Mouse (Mus musculus): Measurements from ENCODE around the gene Thyn1. TPM values are rescaled to one million over a fixed set of nuclear protein-coding genes. Genes with fewer than 3 reads are reported as not detected.

Thyn1 gene
- polyA plus RNA-seq (2015; fragmentation: Nextera tagmentation; extraction: Ambion mirVana), result 139 and 141 TPM in 2 replicates

DNA sequence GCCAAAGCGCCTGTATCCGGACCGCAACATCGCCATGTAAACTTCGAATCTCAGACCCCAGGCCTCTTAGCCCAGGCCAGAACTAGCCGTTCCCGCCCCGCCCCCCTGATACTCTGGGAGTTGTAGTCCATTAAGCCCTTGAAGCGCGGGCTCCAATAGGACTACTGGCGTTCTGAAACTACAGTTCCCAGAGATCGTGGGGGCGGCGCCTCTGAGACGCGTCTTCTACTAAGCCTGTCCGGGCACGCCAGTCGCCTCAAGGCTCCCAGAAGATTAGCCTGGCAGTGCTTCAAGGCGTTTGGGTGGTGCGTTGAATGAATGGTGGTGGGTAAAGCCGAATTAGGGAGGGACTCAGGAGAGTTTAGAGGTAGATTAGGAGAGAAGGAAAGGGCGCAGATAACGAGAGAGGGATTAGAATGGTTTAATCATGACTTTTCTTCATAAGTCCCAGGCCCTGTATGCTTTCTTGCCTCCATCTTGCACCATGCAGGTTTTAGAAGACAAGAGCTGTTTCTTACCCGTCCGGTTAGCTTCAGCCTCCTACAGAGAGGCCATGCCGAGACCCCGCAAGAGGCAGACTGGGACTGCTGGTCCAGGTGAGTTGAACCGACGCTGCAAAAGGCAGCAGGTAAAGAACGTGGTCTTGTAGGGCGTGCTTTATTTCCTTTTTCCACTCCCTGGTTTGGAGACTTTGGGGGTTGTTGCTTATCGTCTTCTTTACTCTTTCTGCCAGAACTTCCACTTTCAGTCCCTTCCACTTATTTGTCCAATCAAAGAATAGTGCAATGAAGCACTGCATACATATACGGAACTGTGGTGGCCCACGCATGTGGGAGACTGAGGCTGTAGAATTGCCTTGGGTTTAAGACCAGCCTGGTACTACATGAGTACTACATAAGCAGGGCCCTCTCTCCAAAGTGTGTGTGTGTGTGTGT is at the start of gene Thyn1, which contains the start of gene Acad8:
TSS of gene Thyn1 (plus strand) at position 250 of the 935 bp plus-strand sequence.
TSS of gene Acad8 (minus strand) at position 106 of the 935 bp plus-strand sequence.
- peak; percentile 93 for DNase-seq (ENCODE audit: low spot score)

DNA sequence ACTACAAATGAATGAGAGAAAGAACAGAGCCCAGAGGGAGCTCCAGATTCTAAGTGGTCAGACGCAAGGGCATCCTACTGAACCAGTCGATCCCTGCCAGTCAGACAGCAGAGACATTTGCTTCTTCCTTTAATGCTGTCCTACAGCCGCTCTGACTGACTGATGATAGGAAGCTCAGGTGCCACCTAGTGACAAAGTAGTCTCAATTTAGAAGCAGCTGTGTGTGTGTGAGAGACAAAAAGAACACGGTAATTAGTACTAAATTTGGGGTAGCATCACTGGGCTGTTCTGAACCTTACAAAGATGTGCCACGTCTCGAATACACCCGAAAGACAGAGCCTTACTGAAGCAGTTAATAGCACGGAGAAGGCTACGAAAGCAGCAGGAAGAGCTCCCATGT is 21.8 kb upstream of the Thyn1 start:
- DNase-seq (ENCODE audit: low spot score), result no peak

DNA sequence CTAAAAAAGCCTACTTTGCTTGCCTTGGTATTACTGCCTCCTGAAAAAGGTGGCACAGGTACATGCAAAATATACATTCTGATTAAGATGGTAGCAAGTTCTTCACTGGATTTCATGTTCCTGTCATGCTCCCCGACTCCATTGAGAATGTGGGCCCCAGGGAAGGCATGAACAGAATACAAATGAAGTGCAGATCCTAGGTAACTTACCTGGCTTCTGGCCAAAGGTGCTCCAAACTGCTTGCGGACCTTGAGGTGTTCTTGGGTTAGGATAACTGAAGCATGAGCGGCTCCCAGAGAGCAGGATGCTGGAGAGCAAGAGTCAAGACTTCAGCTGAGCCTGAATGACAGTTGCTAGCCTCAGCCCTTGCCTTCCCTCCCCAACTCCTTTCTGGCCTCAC is 20.7 kb upstream of the Thyn1 start:
- no peak for DNase-seq (ENCODE audit: low spot score)

DNA sequence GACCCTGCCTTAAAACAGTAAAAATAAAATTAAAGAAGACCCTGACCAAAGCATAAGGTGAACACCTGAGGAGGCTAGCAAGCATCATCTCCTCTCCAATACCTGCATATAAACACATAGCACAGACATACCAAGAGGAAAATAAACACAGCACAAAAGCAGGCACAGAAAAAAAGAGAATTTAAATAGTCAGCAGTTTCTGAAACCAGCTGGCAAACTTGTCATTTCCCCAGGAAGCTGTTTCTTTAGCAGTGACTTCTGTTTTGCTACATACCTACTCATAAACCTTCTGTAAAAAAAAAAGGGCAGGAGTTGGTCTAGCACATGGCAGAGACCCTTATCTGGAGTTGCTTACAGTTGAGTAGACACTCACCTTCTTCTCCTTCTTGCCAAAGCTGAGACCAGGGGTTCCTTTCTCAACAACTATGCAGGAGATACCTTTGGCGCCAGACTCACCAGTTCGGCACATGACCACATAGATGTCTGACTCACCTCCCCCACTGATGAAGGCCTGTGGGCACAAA is 14.4 kb upstream of the Thyn1 start:
- no peak for DNase-seq (ENCODE audit: low spot score)

DNA sequence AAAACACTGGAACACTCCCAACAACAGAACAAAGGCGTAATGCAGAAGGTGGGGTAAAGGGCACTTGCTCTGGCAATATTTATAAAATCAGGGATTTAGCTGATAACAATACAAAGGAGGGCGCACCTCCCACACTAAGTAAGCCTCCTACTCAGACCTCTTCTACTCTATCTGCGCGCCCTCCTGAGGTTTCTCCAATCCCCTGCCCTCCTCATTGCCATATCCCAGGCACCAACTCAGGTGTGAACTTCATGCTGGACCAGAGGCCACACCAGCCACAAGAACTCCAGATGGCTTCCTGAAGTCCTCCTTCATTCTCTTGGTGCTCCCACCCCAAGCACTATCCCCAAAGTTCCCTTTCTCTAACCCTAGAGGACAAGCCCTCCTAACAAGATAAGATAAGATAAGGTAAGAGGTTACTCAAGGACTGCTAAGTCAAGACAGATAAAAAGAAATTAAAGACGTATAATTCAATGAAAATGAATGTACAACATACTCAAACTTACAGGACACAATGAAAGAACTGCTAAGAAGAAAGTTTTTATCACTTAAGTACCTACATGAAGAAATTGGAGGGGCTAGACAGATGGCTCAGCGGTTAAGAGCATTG is 13.7 kb upstream of the Thyn1 start:
- no peak for DNase-seq (ENCODE audit: low spot score)

DNA sequence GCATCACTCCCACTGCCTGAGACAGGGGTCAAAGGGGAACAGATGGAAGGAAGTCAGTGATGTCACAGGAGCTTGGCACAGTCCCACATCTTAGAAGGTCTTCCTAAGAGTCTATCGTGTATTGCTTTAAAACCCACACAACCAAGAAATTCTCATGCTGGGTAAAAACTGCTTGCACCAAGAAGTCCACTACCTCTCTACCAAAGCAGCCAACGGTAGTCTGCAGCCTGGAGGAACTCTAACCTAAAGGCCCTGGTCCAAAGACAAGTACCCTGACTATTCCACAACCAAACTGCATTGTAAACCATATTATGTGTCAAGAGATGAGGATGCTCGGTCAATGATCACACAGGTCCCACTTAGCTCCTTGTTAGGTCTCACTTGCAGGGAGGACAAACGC is 9.3 kb upstream of the Thyn1 start:
- no peak for DNase-seq (ENCODE audit: low spot score)

- DNase-seq (ENCODE audit: low spot score), result no peak
These were observed 6.4 kb upstream of the Thyn1 start for GRCm38 (mm10) chr9:26993118-26993517.

- DNase-seq (ENCODE audit: low spot score), result no peak
These were observed 5.6 kb upstream of the Thyn1 start for GRCm38 (mm10) chr9:26993900-26994299.

DNA sequence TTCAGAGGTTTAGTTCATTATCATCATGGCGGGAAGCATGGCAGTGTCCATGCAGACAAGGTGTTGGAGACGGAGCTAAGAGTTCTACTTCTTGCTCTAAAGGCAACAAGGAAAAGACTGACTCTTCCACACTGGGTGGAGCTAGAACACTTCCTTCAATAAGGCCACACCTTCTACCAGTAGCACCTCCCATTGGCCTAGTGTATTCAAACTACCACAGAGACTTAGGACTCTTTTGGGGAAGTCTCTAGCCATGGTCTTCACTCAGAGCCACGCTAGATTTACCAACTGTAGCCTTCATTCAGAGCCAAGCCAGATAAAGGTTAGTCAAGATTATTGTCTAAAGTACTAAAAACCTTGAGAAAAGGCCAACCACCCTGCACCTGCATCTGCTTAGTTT is 2.4 kb upstream of the Thyn1 start:
- no peak for DNase-seq (ENCODE audit: low spot score)

- DNase-seq (ENCODE audit: low spot score), result no peak
These were observed 2.0 kb upstream of the Thyn1 start for GRCm38 (mm10) chr9:26997501-26997900.

DNA sequence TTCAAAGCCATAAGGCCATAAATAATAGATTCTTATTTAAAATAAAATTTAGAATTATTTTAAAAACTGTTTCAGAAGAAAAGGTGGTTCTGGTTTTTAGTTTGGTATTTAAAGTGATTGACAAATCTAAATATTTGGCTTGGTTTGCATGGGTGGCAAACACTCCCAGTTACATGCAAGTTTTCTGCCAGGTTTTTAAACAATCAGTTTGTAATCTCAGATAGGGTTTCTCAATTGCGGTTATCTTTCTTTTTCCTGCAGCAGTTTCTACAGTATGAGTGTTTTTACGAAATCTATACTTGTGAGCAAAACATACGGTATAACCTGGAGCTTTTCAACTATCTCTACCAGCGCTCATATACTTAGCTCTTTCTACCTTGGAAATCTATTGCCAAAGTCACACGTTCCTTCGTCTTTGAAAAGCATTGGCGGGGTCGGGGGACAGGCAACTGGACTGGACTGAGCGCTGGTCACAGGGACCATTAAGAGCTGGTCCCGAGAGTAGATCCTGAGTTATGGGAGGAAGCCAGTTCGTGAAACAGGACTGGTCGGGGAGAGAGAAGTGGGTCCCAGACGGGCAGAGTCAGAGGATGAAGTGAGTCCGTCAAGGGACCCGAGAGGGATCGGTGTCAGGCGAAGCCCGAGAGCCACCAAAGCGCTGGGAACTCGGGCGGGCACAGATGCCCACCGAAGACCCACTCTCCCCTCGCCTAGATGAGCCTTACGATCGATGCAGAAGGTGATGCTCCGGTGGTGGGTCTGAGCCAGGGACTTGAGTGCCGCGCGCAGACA is 645 bp upstream of the Thyn1 start:
- DNase-seq (ENCODE audit: low spot score), result no peak

GRCm38 (mm10) chr9:27005231-27005630 is 5.7 kb downstream of the Thyn1 start:
- DNase-seq (ENCODE audit: low spot score), result no peak

DNA sequence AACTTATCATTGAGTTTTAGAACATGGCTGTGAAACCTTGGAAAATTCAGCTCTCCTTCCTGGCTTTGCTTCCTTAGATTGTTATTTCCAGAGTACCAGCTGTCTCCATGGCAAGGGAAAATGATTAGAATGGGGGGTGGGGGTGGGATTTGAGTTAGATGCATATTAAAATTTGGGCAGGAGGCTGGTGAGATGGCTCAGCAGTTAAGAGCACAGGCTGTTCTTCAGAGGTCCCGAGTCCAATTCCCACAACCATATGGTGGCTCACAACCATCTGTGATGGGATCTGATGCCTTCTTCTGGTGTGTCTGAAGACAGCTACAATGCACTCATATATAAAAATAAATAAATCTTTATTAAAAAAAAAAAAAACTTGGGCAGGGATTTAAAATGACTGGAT is 6.4 kb downstream of the Thyn1 start:
- DNase-seq (ENCODE audit: low spot score), result no peak

DNA sequence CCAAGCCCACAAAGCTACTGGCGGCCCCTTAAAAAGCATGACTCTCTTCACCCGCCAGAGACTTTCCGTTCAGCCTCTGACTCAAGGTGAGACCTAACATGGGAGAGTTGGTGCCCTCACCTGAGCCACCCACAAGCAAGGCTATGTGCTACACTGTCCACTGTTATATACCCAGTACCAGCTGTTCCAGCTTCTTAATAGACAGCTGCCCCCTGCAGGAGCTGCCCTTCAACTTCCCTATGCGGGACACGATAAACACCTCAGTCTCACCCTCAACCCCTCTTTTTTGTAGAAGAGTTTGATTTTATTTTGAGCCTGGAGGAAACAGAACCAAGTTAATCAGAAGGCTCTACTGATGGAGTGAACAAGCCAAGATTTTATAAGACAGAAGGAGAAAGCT is 7.4 kb downstream of the Thyn1 start:
- no peak for DNase-seq (ENCODE audit: low spot score)

- DNase-seq (ENCODE audit: low spot score), result no peak
These were observed 9.7 kb downstream of the Thyn1 start for GRCm38 (mm10) chr9:27009231-27009630.

- DNase-seq (ENCODE audit: low spot score), result no peak
These were observed 12.1 kb downstream of the Thyn1 start for GRCm38 (mm10) chr9:27011572-27011971.

DNA sequence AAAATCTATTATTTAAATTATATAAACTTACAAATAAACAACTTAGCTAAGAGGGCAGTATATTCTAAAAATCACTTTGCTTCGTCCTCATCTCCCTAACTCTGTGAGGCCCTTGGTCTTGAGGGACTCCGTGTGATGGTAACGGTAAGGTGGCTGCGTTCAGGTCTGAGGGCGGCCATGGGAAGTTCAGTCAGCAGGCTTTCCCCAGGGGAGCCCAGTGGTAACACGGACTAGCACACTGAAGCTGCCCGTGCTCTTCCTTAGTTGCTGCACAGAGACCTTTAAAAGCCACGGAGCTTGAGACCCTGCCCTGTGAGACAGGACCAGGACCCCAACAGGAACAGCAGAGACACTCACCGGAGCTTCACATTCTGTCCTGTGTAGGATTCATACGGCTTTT is 19.5 kb downstream of the Thyn1 start:
- no peak for DNase-seq (ENCODE audit: low spot score)

- peak; percentile 40 for DNase-seq (ENCODE audit: low spot score)
These were observed 24.2 kb downstream of the Thyn1 start for GRCm38 (mm10) chr9:27023681-27024080.

GRCm38 (mm10) chr9:27026708-27027107 is 27.2 kb downstream of the Thyn1 start:
- no peak for DNase-seq (ENCODE audit: low spot score)

DNA sequence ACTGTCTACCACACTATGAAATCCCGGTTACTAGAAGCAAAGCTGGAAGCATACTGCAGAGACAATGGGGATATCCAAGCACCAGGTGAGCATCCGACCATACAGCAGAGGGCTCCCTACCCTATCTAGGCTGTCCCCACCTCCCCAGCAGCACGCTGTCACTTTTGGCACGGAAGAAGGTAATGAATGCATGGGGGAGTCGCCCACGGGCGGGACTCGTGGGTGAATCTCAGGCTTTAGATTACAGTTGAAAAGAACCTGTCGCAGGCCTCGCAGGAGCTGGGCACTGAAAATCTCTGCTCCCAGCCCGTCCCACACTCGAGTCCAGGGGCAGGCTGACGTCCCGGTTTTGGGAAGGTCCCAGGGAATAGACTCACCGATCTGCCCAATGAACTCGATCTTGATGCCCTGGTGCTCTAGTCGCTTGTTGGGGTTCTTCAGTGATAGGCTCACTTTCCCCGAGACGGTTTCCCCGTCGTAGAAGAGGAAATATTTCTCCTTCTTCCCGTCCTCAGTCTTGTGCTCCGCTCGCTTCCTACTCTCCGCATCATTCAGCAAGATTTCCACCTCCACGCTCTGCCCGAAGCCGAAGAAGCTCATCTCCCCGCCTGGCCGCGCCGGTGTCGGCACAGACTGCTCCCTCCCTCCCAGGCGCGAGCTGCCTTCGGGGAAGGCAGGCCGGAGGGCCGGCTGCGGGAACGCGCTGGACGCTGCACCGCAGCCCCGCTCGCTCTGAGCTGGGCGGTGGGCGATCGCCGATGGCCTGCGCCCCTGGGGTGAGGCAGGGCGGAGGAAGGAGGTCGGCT is 29.7 kb downstream of the Thyn1 start:
- peak; percentile 71 for DNase-seq (ENCODE audit: low spot score)

Data from thymus, postnatal 0 days (tissue).